Mouse (Mus musculus): ENCODE results near the gene Snrnp27. TPM values are rescaled to one million over a fixed set of nuclear protein-coding genes. Genes with fewer than 3 reads are reported as not detected.

Snrnp27 gene
- total RNA-seq, 2 experiments from 2014 or later: 57.6 to 58.1 TPM

- no peak for DNase-seq (ENCODE audit: low spot score in 2 of 2)
- intact Hi-C loops (cut with DNase I): loop anchor here (5.0 kb wide), 1 partner anchor 120 kb away; no protein-coding TSS in a partner anchor
Observed at GRCm38 (mm10) chr6:86667061-86667460, 17.3 kb downstream of the Snrnp27 start.

- intact Hi-C loops (cut with DNase I): loop anchor here (5.0 kb wide), 1 partner anchor 118 kb away; no protein-coding TSS in a partner anchor
- DNase-seq (ENCODE audit: low spot score in 2 of 2): no peak
Observed at GRCm38 (mm10) chr6:86665560-86666307, 18.6 kb downstream of the Snrnp27 start.

- no peak for DNase-seq (ENCODE audit: low spot score in 2 of 2)
- intact Hi-C loops (cut with DNase I): loop anchor here (5.0 kb wide), 1 partner anchor 118 kb away; no protein-coding TSS in a partner anchor
Observed at GRCm38 (mm10) chr6:86665076-86665475, 19.2 kb downstream of the Snrnp27 start.

GRCm38 (mm10) chr6:86660161-86660877, 24.0 kb downstream of the Snrnp27 start:
- intact Hi-C loops (cut with DNase I): no loop called here
- no peak for DNase-seq (ENCODE audit: low spot score in 2 of 2)

DNA sequence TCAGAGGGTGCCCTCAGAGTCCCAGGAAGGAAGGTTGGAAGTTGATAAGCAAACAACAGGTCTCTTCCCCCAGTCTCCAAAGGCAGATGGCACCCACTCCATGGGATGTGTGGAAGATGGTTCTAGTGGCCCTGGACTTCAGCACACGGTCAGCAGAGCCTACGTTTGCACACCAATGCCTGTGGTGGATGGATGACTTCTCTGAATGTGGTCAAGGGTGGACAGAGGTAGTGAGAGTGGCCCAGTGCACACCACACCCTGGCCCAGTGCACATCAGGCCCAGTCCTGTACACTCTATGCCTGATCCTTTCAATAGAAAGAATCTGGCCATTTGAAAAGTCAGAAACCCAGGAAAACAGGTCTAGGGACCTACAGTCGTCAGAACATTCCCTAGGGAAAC, 25.8 kb downstream of the Snrnp27 start:
- DNase-seq (ENCODE audit: low spot score in 2 of 2): no peak
- intact Hi-C loops (cut with DNase I): no loop called here

DNA sequence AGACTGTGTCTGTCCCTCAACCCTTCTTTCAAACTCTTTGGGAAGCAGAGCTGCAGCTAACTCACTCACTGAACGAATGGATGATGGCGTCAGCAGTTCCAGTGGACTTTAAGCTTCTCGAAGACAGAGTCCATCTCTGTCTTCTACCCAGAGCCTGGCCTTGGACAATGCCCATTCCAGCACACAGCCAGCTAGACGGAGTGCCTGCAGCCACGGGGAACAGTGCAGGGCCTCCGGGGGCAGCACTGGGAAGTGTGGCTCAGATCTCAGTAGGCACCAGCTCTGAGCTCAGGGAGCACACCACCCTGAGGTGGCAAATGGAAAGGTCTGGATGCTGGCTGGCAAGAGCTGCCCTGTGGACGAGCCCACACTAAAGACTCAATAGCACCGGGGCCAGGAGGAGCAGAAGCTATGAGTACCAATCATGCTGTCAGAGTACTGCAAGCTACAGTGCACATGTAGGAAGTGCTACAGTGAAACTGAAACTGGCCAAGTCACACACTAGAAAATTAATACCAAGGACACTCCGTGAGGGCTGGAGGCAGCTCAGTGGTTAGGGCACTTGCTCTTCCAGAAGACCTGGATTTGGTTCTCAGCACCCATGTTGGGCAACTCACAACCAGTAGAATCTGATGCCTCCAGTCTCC, 29.9 kb downstream of the Snrnp27 start:
- DNase-seq (ENCODE audit: low spot score in 2 of 2): no peak
- intact Hi-C loops (cut with DNase I): no loop called here

GRCm38 (mm10) chr6:86653026-86653425, 31.3 kb downstream of the Snrnp27 start:
- DNase-seq (ENCODE audit: low spot score in 2 of 2): no peak
- intact Hi-C loops (cut with DNase I): no loop called here

DNA sequence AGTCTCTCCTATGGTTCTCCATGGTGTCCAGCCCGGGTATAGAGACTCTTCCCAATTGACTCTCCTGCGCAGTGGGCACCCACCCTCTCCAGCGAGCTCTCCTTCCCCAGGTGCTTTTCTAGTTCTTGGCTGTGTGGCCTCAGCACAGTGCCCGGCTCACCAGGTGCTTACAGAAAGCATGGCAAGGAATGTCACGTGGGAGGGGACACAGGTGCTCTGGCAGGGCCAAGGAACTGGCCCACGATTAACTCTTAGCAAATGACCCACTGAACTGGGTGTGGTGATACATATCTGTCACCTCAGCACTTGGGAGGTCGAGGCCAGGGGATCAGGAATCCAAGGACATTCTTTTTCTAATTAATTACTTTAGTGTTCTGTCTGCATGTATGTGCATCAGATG, 38.2 kb downstream of the Snrnp27 start:
- no peak for DNase-seq (ENCODE audit: low spot score in 2 of 2)
- intact Hi-C loops (cut with DNase I): no loop called here

- intact Hi-C loops (cut with DNase I): no loop called here
Observed at GRCm38 (mm10) chr6:86645551-86645950, 38.8 kb downstream of the Snrnp27 start.

DNA sequence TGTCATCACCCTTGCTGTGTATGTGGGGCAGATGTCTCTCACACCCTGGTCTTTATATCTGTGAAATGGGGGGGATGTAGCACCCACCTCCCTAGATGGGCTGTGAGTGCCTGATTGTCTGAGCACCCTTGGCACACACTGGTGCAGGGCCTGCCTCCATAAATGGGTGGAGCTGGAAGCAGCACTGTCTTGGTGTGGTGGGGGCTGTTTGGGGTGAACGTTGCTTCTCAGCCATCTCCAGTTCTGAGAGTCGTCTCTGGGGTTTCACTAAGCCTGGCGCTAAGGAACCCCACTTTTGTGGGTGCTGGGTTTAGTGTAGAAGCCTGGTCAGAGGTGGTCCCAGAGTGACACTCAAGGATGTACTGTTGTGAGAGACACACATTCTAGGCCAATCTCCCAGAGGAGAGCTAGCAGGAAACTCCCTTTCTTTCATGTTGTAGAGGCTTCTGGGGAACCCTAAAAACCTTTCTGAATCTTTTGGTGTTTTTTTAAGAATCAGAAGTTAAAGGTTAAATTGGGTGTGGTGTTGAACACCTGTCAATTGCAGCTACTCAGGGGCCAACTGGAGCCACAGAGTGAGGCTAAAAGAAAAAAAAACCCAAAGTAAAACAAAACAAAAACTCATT, 39.4 kb downstream of the Snrnp27 start:
- intact Hi-C loops (cut with DNase I): no loop called here

More at GRCm38 (mm10) chr6:86645551-86645950, 38.8 kb downstream of the Snrnp27 start:
- no peak for DNase-seq (ENCODE audit: low spot score in 2 of 2)

GRCm38 (mm10) chr6:86641716-86642115, 42.6 kb downstream of the Snrnp27 start:
- no peak for DNase-seq (ENCODE audit: low spot score in 2 of 2)
- intact Hi-C loops (cut with DNase I): no loop called here

More for the DNA sequence above, 39.4 kb downstream of the Snrnp27 start:
- no peak for DNase-seq (ENCODE audit: low spot score in 2 of 2)

DNA sequence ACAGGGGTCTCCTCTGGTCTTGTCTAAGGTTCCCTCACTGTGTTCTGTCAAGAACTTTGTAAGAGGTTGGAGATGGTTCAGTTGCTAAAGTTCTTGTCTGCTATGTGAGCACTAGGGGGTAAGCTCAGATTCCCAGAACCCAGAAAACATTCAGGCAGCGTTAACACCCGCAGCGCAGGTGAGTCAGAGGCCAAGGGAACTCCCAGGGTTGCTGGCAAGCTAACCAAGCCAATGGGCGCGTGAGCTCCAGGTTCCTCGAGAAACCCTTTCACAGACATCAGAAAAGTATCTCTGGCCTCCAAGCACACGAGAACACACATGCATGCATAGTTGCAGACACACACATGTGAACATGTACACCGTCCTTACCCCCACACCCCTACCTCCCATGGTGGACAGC, 43.5 kb downstream of the Snrnp27 start:
- intact Hi-C loops (cut with DNase I): no loop called here
- DNase-seq (ENCODE audit: low spot score in 2 of 2): no peak

DNA sequence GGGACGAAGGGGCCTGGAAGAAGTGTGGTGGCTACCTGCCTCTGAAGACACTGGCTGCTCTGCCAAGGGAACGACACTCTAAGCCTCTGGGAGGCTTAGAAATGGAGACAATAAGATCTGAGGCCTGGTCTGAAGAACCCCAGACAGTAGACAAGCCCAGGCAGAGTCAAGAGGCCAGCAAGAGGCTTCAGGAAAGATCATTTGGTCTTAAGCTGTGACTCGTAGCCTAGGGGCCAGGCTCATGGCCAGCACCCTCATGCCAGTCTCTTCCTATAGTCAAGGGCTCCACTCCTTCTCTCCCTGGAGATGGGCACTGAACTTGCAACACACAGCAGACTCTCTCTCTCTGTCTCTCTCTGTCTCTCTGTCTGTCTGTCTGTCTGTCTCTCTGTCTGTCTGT, 44.2 kb downstream of the Snrnp27 start:
- intact Hi-C loops (cut with DNase I): no loop called here
- no peak for DNase-seq (ENCODE audit: low spot score in 2 of 2)

DNA sequence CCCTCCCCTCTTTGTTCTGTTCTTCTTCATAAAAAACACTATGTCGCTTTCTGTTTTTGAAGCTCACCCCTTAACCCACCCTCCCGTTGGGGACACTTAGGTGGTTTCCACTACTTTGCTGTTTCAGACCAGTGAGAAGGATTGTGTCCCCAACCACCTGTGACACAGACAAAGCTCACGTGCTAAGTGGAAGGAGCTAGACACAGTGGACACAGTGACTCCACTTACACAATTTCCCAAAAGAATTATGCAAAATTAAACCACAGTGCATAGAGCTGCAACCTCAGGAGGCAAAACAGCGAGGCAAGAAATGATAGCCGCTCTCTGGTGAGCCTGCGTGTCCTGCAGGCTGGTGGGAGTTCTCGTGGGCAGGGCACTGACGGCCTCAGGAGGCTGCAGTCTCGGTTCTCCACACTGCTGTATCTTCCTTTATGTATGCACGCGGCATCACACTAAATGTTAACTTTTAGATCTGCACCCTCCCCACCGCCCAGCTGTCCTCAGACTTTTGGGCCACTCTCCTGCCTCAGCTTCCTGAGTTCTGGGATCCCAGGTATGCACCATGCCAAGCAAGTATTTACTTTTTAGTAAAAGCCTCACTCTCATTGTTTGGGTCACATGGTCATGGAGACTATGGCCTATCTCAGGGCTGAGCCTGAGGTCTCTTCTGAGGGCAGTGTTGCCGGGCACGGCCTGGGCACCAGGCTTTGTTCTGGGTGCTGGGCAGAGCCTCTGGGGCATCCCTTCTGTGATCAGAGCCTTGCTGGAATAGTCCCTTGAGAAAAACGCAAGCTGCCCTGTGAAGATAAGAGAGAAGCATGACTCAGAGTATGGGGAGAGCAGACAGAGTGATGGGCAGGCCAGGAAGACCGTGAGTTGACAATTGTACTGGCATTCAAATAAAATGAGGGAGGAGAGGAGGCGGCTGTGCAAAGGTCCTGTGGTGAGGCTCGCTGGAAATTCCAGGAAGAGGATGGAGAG, 44.9 kb downstream of the Snrnp27 start:
- DNase-seq (ENCODE audit: low spot score in 2 of 2): no peak
- intact Hi-C loops (cut with DNase I): loop anchor here (5.0 kb wide), 1 partner anchor 42 kb away; no protein-coding TSS in a partner anchor

GRCm38 (mm10) chr6:86638434-86638833, 45.9 kb downstream of the Snrnp27 start:
- DNase-seq (ENCODE audit: low spot score in 2 of 2): peak in 1 of 2 experiments; percentile 13
- intact Hi-C loops (cut with DNase I): loop anchor here (5.0 kb wide), 1 partner anchor 41 kb away; no protein-coding TSS in a partner anchor

- intact Hi-C loops (cut with DNase I): loop anchor here (5.0 kb wide), 1 partner anchor 41 kb away; no protein-coding TSS in a partner anchor
- DNase-seq (ENCODE audit: low spot score in 2 of 2): no peak
Observed at GRCm38 (mm10) chr6:86637860-86638259, 46.5 kb downstream of the Snrnp27 start.

DNA sequence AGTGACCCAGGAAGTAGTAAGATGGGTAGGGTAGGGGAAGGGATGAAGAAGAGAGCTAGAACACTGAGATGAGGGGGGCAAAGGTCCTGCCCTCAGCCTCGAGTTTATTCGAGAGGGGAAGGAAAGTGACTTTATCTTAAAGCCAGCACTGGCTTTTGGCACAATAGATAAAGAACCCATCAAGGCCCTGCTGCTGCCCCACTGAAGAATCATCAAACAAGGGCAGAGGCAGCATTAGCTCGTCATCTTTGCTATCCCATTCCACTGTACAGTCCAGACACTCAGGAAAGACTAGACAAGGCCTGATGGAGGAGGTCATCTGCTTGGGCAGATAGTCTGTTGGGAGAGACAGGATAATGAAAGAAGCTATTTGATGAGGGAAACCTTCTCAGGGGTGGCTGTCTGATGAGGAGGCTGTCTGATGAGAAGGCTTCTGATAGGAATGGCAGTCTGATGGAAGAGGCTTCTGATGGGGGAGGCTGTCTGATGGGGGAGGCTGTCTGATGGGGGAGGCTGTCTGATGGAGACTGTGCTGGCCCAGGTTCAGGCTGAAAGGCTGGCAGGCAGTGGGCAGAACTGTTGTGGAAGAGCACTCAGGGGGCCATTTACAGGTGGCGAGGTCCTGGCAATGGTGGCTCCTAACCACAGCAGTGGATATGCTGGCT, 47.0 kb downstream of the Snrnp27 start:
- DNase-seq (ENCODE audit: low spot score in 2 of 2): no peak
- intact Hi-C loops (cut with DNase I): loop anchor here (5.0 kb wide), 1 partner anchor 40 kb away; no protein-coding TSS in a partner anchor

- intact Hi-C loops (cut with DNase I): loop anchor here (5.0 kb wide), 1 partner anchor 39 kb away; no protein-coding TSS in a partner anchor
- DNase-seq (ENCODE audit: low spot score in 2 of 2): no peak
Observed at GRCm38 (mm10) chr6:86636495-86636894, 47.8 kb downstream of the Snrnp27 start.

Data from left cerebral cortex, postnatal 25 days (tissue).